Mouse (Mus musculus) liver, postnatal 0 days (tissue): ENCODE measurements around the gene Scn2a.

ENCODE experiments used
- CTCF ChIP-seq: sonication (generic); IDR thresholded peaks from 2 replicates; pipeline ENCODE4 v1.5.1; 2016; ENCODE audit warnings: antibody characterized with exemption, low read depth
- EP300 ChIP-seq: IDR thresholded peaks from 2 replicates; pipeline ENCODE4 v1.6.1; 2016; ENCODE audit warnings: antibody characterized with exemption, low read depth, mild to moderate bottlenecking

- TF ChIP-seq CTCF, result no peak
- TF ChIP-seq EP300, result no peak
Measured at GRCm38 (mm10) chr2:65587679-65588078, 32.9 kb upstream of the Scn2a start.
